Mouse (Mus musculus): ENCODE data around the gene Cldn34b1. TPM values are rescaled to one million over a fixed set of nuclear protein-coding genes. Genes with fewer than 3 reads are reported as not detected.
"Not testable (repeated sequence)": the region's sequence is repeated elsewhere in the genome, so short reads cannot be mapped to it uniquely, and the experiment has no call there.

The Cldn34b1 gene
- not detected in 2 replicates for polyA plus RNA-seq (2015; fragmentation: Nextera tagmentation; extraction: Ambion mirVana)

GRCm38 (mm10) chrX:154890167-154890566, at the start of gene Cldn34b1:
TSS of gene Cldn34b1 (minus strand) at chrX:154890267.
- H3K9ac ChIP-seq; H3K4me2 ChIP-seq; H3K36me3 ChIP-seq (ENCODE audit: poor library complexity, severe bottlenecking); H3K27ac ChIP-seq; ATAC-seq; H3K27me3 ChIP-seq; H3K4me1 ChIP-seq; H3K9me3 ChIP-seq (replicated peaks); H3K4me3 ChIP-seq: not testable (repeated sequence)
- WGBS: 84% methylated on average over 3 of the region's 3 CpGs

DNA sequence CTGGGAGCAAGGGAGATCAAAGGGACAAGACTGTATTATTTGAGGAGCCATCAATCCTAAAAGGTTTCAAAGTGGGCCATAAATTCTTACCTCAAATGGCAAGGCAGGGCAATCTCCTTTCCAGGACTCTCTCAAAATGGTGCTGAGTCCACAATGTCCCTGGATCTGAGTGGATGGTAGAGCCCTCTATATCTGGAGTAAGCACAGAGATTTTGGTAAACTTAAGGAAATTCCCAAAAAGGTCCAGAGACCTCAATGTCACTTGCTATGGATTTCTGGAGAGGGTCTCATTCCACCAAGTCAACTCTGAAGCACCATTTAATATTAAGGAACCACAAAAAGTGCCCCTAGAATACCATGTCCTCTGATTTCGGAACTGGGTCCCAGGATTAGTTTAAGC, 45.8 kb upstream of the Cldn34b1 start, which contains the start of gene Magea6:
Gene Magea6 (minus strand): TSS at position 101 of the 400 bp plus-strand sequence.
- H3K27ac ChIP-seq; H3K4me3 ChIP-seq; H3K9me3 ChIP-seq (replicated peaks); H3K36me3 ChIP-seq (ENCODE audit: poor library complexity, severe bottlenecking); H3K4me1 ChIP-seq; H3K9ac ChIP-seq; H3K27me3 ChIP-seq; H3K4me2 ChIP-seq; ATAC-seq: not testable (repeated sequence)
- WGBS: 60% methylated on average over 1 of the region's 1 CpGs

Other genes starting within 250 kb of the Cldn34b1 start
- not detected in 2 replicates for gene Magea6, start 45.7 kb upstream of the Cldn34b1 start, polyA plus RNA-seq (2015; fragmentation: Nextera tagmentation; extraction: Ambion mirVana)
- gene Magea3, start 59.2 kb upstream of the Cldn34b1 start, polyA plus RNA-seq (2015; fragmentation: Nextera tagmentation; extraction: Ambion mirVana): not detected in 2 replicates
- not detected in 2 replicates for gene Magea8, start 105.6 kb upstream of the Cldn34b1 start, polyA plus RNA-seq (2015; fragmentation: Nextera tagmentation; extraction: Ambion mirVana)
- gene Magea5, start 172.9 kb upstream of the Cldn34b1 start, polyA plus RNA-seq (2015; fragmentation: Nextera tagmentation; extraction: Ambion mirVana): not detected in 2 replicates
- not detected in 2 replicates for gene Magea1, start 199.5 kb upstream of the Cldn34b1 start, polyA plus RNA-seq (2015; fragmentation: Nextera tagmentation; extraction: Ambion mirVana)
- not detected in 2 replicates for gene Magea2, start 203.4 kb upstream of the Cldn34b1 start, polyA plus RNA-seq (2015; fragmentation: Nextera tagmentation; extraction: Ambion mirVana)
- gene Cldn34b2, start 238.1 kb upstream of the Cldn34b1 start, polyA plus RNA-seq (2015; fragmentation: Nextera tagmentation; extraction: Ambion mirVana): not detected in 2 replicates